Mouse (Mus musculus) ES-E14 (cell line): Measurements from ENCODE around the gene Urad.

Experiments
- HCFC1 ChIP-seq: IDR thresholded peaks from 2 replicates; pipeline ENCODE4 v1.6.1; 2012; ENCODE audit warnings: low read length, inconsistent platforms, borderline replicate concordance; ENCODE audit not compliant: insufficient read depth
- MAFK ChIP-seq: IDR thresholded peaks from 2 replicates; pipeline ENCODE4 v1.6.1; 2014; ENCODE audit warnings: mild to moderate bottlenecking, low read depth, low read length, inconsistent platforms; ENCODE audit not compliant: insufficient read depth
- ZC3H11A ChIP-seq: IDR thresholded peaks from 2 replicates; pipeline ENCODE4 v1.6.1; 2012; ENCODE audit warnings: low read depth, mild to moderate bottlenecking, inconsistent platforms, low read length, borderline replicate concordance
- ZNF384 ChIP-seq: IDR thresholded peaks from 2 replicates; pipeline ENCODE4 v1.6.1; 2012; ENCODE audit warnings: low read depth, low read length, inconsistent platforms

GRCm38 (mm10) chr5:147370276-147370675 lies 48.0 kb upstream of the Urad start:
- TF ChIP-seq MAFK (no peak), HCFC1 (no peak), ZNF384 (no peak), ZC3H11A (no peak)
